Mouse (Mus musculus) sigmoid colon, adult 10 weeks (tissue): ENCODE results near the gene Rps6kb2. TPM values are rescaled to one million over a fixed set of nuclear protein-coding genes. Genes with fewer than 3 reads are reported as not detected.

ENCODE experiments used
- polyA plus RNA-seq: library from polyadenylated mRNA; stranded (reverse); fragments of 350-450 nt; fragmentation: Illumina TruSeq; extraction: RNeasy Lipid Tissue Mini Kit (QIAGEN cat#74804); gene quantifications from one replicate; pipeline ENCODE4 v1.2.3, GENCODE M21; 2014; ENCODE audit warnings: low read depth, low replicate concordance

Rps6kb2 gene
- polyA plus RNA-seq = 3.2 TPM

GRCm38 (mm10) chr19:4162646-4163542 is at the start of gene Rps6kb2:
Rps6kb2 (minus strand) TSS chr19:4163354.

DNA sequence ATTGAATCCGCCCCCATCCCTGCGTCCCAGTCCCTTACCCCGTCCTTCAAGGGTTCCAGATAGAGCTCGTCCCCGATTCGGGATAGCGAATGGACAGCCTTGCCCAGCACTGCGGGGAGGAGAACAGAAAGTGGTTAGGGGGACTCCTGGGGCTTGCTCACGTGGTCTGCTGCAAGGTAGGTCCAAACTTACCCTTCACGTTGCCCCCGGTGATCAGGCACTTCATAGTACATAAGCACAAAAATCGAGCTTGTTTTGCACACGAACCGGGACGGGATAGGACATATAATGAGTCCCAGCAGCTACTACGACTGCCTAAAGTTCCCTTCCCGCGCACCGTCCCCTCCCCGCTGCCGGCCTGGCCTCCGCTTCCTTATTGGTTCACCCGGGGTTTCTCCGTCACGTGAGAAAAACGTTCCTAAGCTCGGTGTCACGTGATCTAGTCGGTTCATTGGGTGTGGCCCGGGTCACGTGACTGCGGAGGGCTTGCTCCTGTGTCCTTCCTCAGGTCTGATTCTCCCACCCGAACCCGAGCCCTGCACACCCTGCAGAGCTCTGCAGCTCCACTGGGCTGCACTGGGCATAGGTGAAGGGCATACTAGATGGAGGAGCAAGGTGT is 38.2 kb upstream of the Rps6kb2 start, which contains the start of gene Rad9a:
Rad9a (minus strand) TSS at position 372 of the 619 bp plus-strand sequence.

DNA sequence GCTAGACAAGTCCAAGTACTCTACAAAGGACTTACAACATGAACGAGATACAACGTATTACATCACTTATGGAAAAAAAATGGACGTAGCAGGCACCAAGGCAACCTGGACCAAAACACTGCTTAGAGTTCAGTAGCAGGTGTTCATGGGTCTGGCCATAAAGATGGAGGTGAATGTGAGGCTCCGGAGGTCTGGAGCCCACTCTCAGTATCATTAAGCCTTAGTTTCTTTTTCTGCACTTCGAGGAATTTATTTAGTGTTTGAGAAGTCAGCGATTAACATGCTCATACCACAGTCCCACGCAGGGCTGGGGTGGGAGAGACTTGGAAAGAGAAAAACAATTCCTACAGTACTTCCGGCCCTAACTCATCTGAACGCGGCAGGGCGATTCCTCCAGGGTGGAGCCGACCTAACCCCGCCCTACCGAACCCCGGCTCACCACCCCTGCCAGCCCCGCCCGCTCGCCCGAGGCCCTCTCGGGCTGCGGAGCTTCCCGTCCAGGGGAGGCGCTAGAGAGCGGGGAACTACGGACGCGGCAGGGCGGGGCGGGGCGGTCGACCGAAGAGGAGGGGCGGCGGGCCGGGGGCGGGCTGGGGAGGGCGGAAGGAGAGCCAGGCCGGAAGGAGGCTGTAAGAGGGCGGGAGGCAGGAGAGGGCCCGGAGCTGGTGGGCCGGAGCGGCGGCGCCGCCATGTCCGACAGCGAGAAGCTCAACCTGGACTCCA is 28.5 kb upstream of the Rps6kb2 start, which contains the start of gene Ppp1ca:
Ppp1ca (plus strand) TSS at position 538 of the 723 bp plus-strand sequence.

GRCm38 (mm10) chr19:4190831-4191334 is 27.7 kb upstream of the Rps6kb2 start, which contains the start of gene Tbc1d10c:
Tbc1d10c (minus strand) TSS chr19:4191284.

GRCm38 (mm10) chr19:4175368-4175947 is 12.3 kb upstream of the Rps6kb2 start, which contains the start of gene Carns1:
Carns1 (minus strand) TSS chr19:4175479.

GRCm38 (mm10) chr19:4153232-4153654 is 9.9 kb downstream of the Rps6kb2 start, which contains the start of gene Ptprcap:
Ptprcap (plus strand) TSS chr19:4153604.

DNA sequence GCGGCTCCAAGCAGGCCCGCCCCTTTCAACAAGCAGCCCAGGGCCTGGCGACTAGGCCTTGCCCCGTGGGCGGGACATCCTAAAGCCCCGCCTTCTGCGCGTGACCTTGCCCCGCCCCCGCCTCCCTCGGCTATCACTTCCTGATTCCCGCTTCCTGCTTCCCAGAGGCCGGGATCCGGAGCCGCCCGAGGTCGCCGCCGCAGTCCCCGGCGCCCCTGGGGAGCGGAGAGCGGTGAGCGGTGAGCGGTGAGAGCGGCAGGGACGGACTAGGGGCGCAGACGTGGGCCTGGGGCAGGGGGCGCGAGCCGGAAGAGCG is 14.7 kb downstream of the Rps6kb2 start, which contains the start of gene Coro1b:
Coro1b (plus strand) TSS at position 129 of the 316 bp plus-strand sequence.

DNA sequence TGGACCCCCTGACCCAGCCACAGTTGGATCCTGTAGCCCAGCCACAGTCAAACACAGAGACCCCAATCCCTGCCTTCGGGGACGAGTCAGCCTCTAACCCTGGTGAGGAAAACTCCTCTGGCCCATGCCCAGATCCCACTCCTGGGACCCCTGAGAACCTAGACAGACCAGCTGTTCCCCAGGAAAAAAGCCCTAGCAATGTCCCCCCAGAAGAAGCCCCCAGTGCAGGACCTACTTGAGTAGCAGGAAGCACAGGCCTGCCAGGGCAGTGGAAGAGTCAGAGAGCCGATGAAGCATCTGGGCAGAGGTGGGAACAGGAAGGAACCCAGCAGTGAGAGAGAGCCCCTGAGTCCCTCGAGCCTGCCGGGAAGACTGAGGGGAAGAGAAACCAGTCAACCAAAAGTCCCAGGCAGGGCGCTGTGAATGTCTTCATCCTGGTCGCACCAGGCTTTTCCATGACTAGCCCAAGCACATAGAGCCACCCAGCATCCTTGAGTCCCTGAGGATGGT is 19.3 kb downstream of the Rps6kb2 start, which contains the start of gene Cabp4:
Cabp4 (minus strand) TSS at position 275 of the 510 bp plus-strand sequence.

GRCm38 (mm10) chr19:4139446-4139845 is 23.7 kb downstream of the Rps6kb2 start, which contains the start of gene Gpr152:
Gpr152 (plus strand) TSS chr19:4139787.

GRCm38 (mm10) chr19:4125741-4126696 is 37.1 kb downstream of the Rps6kb2 start, which contains the start of gene Aip:
Aip (minus strand) TSS chr19:4125858.

Other genes with a start within 250 kb of the Rps6kb2 start
- gene Aldh3b1, start 233.5 kb downstream of the Rps6kb2 start, polyA plus RNA-seq = 0.50 TPM
- 1.8 TPM for gene Unc93b1, start 228.2 kb downstream of the Rps6kb2 start, polyA plus RNA-seq
- not detected for gene Aldh3b3, start 204.7 kb downstream of the Rps6kb2 start, polyA plus RNA-seq
- gene Aldh3b2, start 191.0 kb downstream of the Rps6kb2 start, polyA plus RNA-seq = 0.44 TPM
- 1.1 TPM for gene Acy3, start 176.8 kb downstream of the Rps6kb2 start, polyA plus RNA-seq
- not detected for gene Tbx10, start 170.6 kb downstream of the Rps6kb2 start, polyA plus RNA-seq
- not detected for gene Nudt8, start 162.8 kb downstream of the Rps6kb2 start, polyA plus RNA-seq
- gene Gm49405, start 162.7 kb downstream of the Rps6kb2 start, polyA plus RNA-seq = 0.47 TPM
- not detected for gene Doc2g, start 160.0 kb downstream of the Rps6kb2 start, polyA plus RNA-seq
- 8.4 TPM for gene Ndufv1, start 150.5 kb downstream of the Rps6kb2 start, polyA plus RNA-seq
- 27.6 TPM for gene Gstp1, start 125.4 kb downstream of the Rps6kb2 start, polyA plus RNA-seq
- 2.6 TPM for gene Gstp2, start 117.3 kb downstream of the Rps6kb2 start, polyA plus RNA-seq
- gene Gstp3, start 103.8 kb downstream of the Rps6kb2 start, polyA plus RNA-seq = not detected
- gene Cabp2, start 81.8 kb downstream of the Rps6kb2 start, polyA plus RNA-seq = not detected
- gene Cdk2ap2, start 66.2 kb downstream of the Rps6kb2 start, polyA plus RNA-seq = 4.7 TPM
- gene Pitpnm1, start 63.4 kb downstream of the Rps6kb2 start, polyA plus RNA-seq = 0.63 TPM
- gene Aip, start 37.5 kb downstream of the Rps6kb2 start, polyA plus RNA-seq = 0.47 TPM
- gene Gpr152, start 23.6 kb downstream of the Rps6kb2 start, polyA plus RNA-seq = not detected
- gene Cabp4, start 19.3 kb downstream of the Rps6kb2 start, polyA plus RNA-seq = 0.66 TPM
- gene Coro1b, start 14.7 kb downstream of the Rps6kb2 start, polyA plus RNA-seq = 53.4 TPM
- 10.0 TPM for gene Ptprcap, start 9.8 kb downstream of the Rps6kb2 start, polyA plus RNA-seq
- 1.9 TPM for gene Carns1, start 12.1 kb upstream of the Rps6kb2 start, polyA plus RNA-seq
- gene Tbc1d10c, start 27.9 kb upstream of the Rps6kb2 start, polyA plus RNA-seq = 1.2 TPM
- 90.7 TPM for gene Ppp1ca, start 28.7 kb upstream of the Rps6kb2 start, polyA plus RNA-seq
- 2.5 TPM for gene Rad9a, start 38.3 kb upstream of the Rps6kb2 start, polyA plus RNA-seq
- 0.44 TPM for gene Clcf1, start 50.9 kb upstream of the Rps6kb2 start, polyA plus RNA-seq
- not detected for gene AC109138.7, start 51.0 kb upstream of the Rps6kb2 start, polyA plus RNA-seq
- gene Pold4, start 68.5 kb upstream of the Rps6kb2 start, polyA plus RNA-seq = not detected
- 9.6 TPM for gene Ssh3, start 105.8 kb upstream of the Rps6kb2 start, polyA plus RNA-seq
- gene Ankrd13d, start 119.8 kb upstream of the Rps6kb2 start, polyA plus RNA-seq = not detected
- 17.6 TPM for gene Grk2, start 142.9 kb upstream of the Rps6kb2 start, polyA plus RNA-seq
- gene Kdm2a, start 234.9 kb upstream of the Rps6kb2 start, polyA plus RNA-seq = 81.4 TPM